ENCODE assay signal across 8 mouse cellular contexts in the genomic region with DNA sequence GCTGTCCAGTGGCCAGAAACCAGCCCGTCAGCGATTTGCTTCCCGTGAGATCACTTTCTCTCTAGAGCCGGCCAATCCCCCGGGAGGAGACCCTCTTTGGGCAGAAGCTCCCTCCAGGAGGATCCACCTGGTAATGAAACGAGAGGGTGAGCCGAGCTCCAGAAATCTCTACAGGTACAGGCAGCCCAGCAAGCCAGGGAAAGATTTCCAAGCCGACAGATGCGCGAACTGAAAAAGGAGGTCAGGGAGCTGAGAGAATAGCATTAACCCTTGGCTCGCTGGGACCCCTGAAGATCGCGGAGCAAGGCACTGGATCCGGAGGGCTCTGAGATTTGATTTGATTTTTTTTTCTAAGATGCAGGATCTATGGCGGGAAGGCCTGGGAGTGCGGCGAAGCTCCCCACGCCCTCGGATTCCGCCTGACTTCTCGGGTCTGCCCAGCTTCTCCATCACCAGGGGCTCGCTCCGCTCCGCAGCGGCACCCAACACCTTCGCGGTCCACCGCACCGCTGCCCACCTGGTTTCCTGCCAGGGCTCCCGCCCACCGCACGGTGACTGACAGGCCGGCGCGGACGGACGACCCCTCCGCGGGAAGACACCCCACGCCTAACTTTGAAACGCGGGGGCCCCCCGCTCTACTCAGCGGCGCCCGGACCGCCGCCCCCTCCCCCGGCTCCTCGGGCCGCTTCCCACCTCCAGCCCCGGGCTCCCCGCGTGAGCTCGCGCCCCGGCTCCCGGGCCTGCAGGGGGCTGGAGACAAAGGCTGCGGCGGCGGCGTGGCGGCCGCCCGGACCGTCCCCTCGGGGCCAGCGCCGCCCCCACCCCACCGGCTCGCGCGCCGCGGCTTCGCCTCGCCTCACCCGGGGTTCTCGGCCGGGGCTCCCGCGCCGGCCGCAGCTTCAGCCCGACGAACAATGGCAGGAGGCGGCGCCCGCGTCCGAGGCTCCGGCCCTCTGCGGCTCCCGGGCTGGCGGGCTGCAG. TPM values are rescaled to one million over a fixed set of nuclear protein-coding genes. Genes with fewer than 3 reads are reported as not detected.
DNase-seq lines count a peak whose midpoint lies in the region; ATAC-seq and TF ChIP-seq lines count a peak whose summit lies in the region.

No protein-coding gene starts in this region.

- ATAC-seq in liver, embryonic 11.5 days (replicated peaks; ENCODE audit: low FRiP score) = peak; percentile 36

- no peaks in the 10 kb centered on the region for H3K9me3 ChIP-seq in liver, embryonic 11.5 days (ENCODE audit: control insufficient read depth, low read length)

- peak overlapping the region; percentile 99 for H3K4me2 ChIP-seq in liver, embryonic 11.5 days

- H3K4me3 ChIP-seq in liver, embryonic 11.5 days (ENCODE audit: low read depth, low read length) = peak overlapping the region; percentile 62
- peak overlapping the region; percentile 96 for H3K4me3 ChIP-seq in thymus, adult 2 months (ENCODE audit: control insufficient read depth, insufficient read depth, low read length)

- peak; percentile 19 for DNase-seq in left cerebral cortex, adult 18-20 months (ENCODE audit: low spot score in 2 of 2)
- no peak for DNase-seq in left cerebral cortex, adult 11 months (ENCODE audit: low spot score)
- DNase-seq in cerebellum, adult 18-20 months = peak; percentile 82 to 91
- DNase-seq in forelimb bud, embryonic 11.5 days (ENCODE audit: low read depth, low spot score) = peak; percentile 52
- peak; percentile 65 for DNase-seq in induced T-regulatory cell, adult 2 months (ENCODE audit: low read depth)
- peak; percentile 63 for DNase-seq in liver, embryonic 11.5 days (ENCODE audit: low spot score)
- DNase-seq in natural killer cell, adult 2 months (ENCODE audit: low spot score in 2 of 2) = peak; percentile 26 to 47
- DNase-seq in thymus, adult 2 months = peak; percentile 53

- H3K4me1 ChIP-seq in liver, embryonic 11.5 days (replicated peaks; ENCODE audit: control insufficient read depth, insufficient read depth, low read length) = peaks cover 35% of the 10 kb centered on the region
- H3K4me1 ChIP-seq in thymus, adult 2 months (replicated peaks; ENCODE audit: control insufficient read depth, insufficient read depth, low read length) = peaks cover 24% of the 10 kb centered on the region

- peak overlapping the region; percentile 69 for H3K9ac ChIP-seq in liver, embryonic 11.5 days (ENCODE audit: low read depth, low read length)

- TF ChIP-seq CTCF in thymus, adult 2 months (IDR thresholded peaks at IDR 0.05; ENCODE audit: borderline replicate concordance, control insufficient read depth, extremely low read depth, insufficient read depth, low read length, poor library complexity) = no peak

- H3K27me3 ChIP-seq in liver, embryonic 11.5 days (replicated peaks; ENCODE audit: control insufficient read depth, insufficient read depth, low read length) = no peaks in the 10 kb centered on the region
- no peaks in the 10 kb centered on the region for H3K27me3 ChIP-seq in thymus, adult 2 months (ENCODE audit: control insufficient read depth, insufficient read depth, low read length)

- H3K36me3 ChIP-seq in liver, embryonic 11.5 days (ENCODE audit: control insufficient read depth, insufficient read depth, low read length) = no peaks in the 10 kb centered on the region
- H3K36me3 ChIP-seq in thymus, adult 2 months (ENCODE audit: control insufficient read depth, insufficient read depth, low read length) = no peaks in the 10 kb centered on the region

- TF ChIP-seq POLR2A in thymus, adult 2 months (IDR thresholded peaks at IDR 0.05; ENCODE audit: control insufficient read depth, extremely low read depth, insufficient read depth, low read length, poor library complexity) = no peak

- WGBS in liver, embryonic 11.5 days = 1% methylated on average over 82 of the region's 95 CpGs
- WGBS in thymus, adult 2 months = 5% methylated on average over 93 of the region's 95 CpGs

- H3K27ac ChIP-seq in liver, embryonic 11.5 days (ENCODE audit: low read depth, low read length) = peak overlapping the region; percentile 17
- no peak overlapping the region for H3K27ac ChIP-seq in thymus, adult 2 months (ENCODE audit: control insufficient read depth, insufficient read depth, low read length)

RNA-seq across cellular contexts. Expression of a gene that starts 26.2 kb away (rescaled TPM):
- total RNA-seq in left cerebral cortex, adult 18-20 months (2021) = not detected
- polyA plus RNA-seq in liver, embryonic 11.5 days (2014; fragmentation: Nextera tagmentation; extraction: Ambion mirVana) = 0.10 and 0.11 TPM in 2 replicates
- polyA plus RNA-seq in thymus, adult 2 months (2012; rRNA removed) = 0.07 and 0.10 TPM in 2 replicates

RNA-seq across cellular contexts. Expression of a gene that starts 26.8 kb away (rescaled TPM):
- total RNA-seq in left cerebral cortex, adult 18-20 months (2021) = 10 to 100 TPM; 39.0 TPM
- polyA plus RNA-seq in liver, embryonic 11.5 days (2014; fragmentation: Nextera tagmentation; extraction: Ambion mirVana) = 108 and 116 TPM in 2 replicates
- polyA plus RNA-seq in thymus, adult 2 months (2012; rRNA removed) = 103 and 119 TPM in 2 replicates
